Mouse (Mus musculus) heart, embryonic 14.5 days (tissue): ENCODE measurements around the gene Fkbpl. TPM values are rescaled to one million over a fixed set of nuclear protein-coding genes. Genes with fewer than 3 reads are reported as not detected.

Experiments
- ATAC-seq: fragments of 200-750 bp; cut with Nextera tagmentation; 2 replicates; pipeline ENCODE4 v1.8.0; 2017; ENCODE audit warnings: low read depth, moderate TSS enrichment; ENCODE audit not compliant: insufficient number of reproducible peaks, insufficient read depth, low FRiP score
- H3K27ac ChIP-seq, 2 experiments: fragments of 200-500 bp in 1 of 2; fragments of 300-500 bp in 1 of 2; sonication (generic) in 1 of 2; replicated peaks in 1 of 2; 2 replicates each; pipeline ENCODE4 v1.5.1; 2012 to 2014; ENCODE audit warnings: low read depth in 2 of 2, low read length in 2 of 2, control low read depth in 1 of 2, mild to moderate bottlenecking in 1 of 2, mixed read lengths in 1 of 2; ENCODE audit not compliant: control insufficient read depth in 1 of 2, insufficient read depth in 1 of 2
- H3K27me3 ChIP-seq: fragments of 300-500 bp; sonication (generic); 2 replicates; pipeline ENCODE4 v1.6.1; 2014; ENCODE audit warnings: mild to moderate bottlenecking, low read length, control low read depth; ENCODE audit not compliant: control insufficient read depth, insufficient read depth
- H3K36me3 ChIP-seq: fragments of 300-500 bp; sonication (generic); 2 replicates; pipeline ENCODE4 v1.6.1; 2014; ENCODE audit warnings: mild to moderate bottlenecking, control low read depth, low read length, mixed read lengths; ENCODE audit not compliant: control insufficient read depth, insufficient read depth
- H3K4me1 ChIP-seq, 2 experiments: fragments of 200-500 bp in 1 of 2; fragments of 300-500 bp in 1 of 2; sonication (generic) in 1 of 2; 2 replicates each; pipeline ENCODE4 v1.6.1; 2012 to 2014; ENCODE audit warnings: low read length in 2 of 2, control low read depth in 1 of 2, mixed read lengths in 1 of 2; ENCODE audit not compliant: control insufficient read depth in 2 of 2, insufficient read depth in 2 of 2
- H3K4me2 ChIP-seq: fragments of 300-500 bp; sonication (generic); 2 replicates; pipeline ENCODE4 v1.6.1; 2014; ENCODE audit warnings: mild to moderate bottlenecking, low read length
- H3K4me3 ChIP-seq, 2 experiments: fragments of 200-500 bp in 1 of 2; fragments of 300-500 bp in 1 of 2; sonication (generic) in 1 of 2; 2 replicates each; pipeline ENCODE4 v1.5.1; 2012 to 2014; ENCODE audit warnings: low read length in 2 of 2, mild to moderate bottlenecking in 2 of 2, control low read depth in 1 of 2, low read depth in 1 of 2, moderate library complexity in 1 of 2; ENCODE audit not compliant: control insufficient read depth in 1 of 2, insufficient read depth in 1 of 2
- H3K9ac ChIP-seq: fragments of 300-500 bp; sonication (generic); 2 replicates; pipeline ENCODE4 v1.6.1; 2014; ENCODE audit warnings: mild to moderate bottlenecking, low read length
- H3K9me3 ChIP-seq: fragments of 300-500 bp; sonication (generic); 2 replicates; pipeline ENCODE4 v1.6.1; 2016; ENCODE audit warnings: low read length, control low read depth; ENCODE audit not compliant: control insufficient read depth
- WGBS: fragments of 180-500 bp; shearing (Covaris S2); extraction: QIAGEN DNeasy Blood & Tissue Kit; methylation state at CpG from one replicate; pipeline ENCODE4 v1.1.7; 2014; 5-methylcytosine and 5-hydroxymethylcytosine counted together
- polyA plus RNA-seq: library from polyadenylated mRNA; unstranded; fragments of >200 nt; fragmentation: Nextera tagmentation; extraction: Ambion mirVana; gene quantifications from 2 replicates; pipeline ENCODE4 v1.2.1, GENCODE M21; 2014

The Fkbpl gene
- 7.3 and 8.9 TPM in 2 replicates for polyA plus RNA-seq

- H3K4me1 ChIP-seq: peaks cover 10 to 31% of the 10 kb centered on the region in 2 experiments
- H3K4me2 ChIP-seq: peak within 1 kb of the TSS; percentile 69
- H3K27me3 ChIP-seq: no peaks in the 10 kb centered on the region
- H3K36me3 ChIP-seq: peaks cover 9% of the 10 kb centered on the region
- peak within 1 kb of the TSS; percentile 80 for H3K9ac ChIP-seq
- ATAC-seq: peak; percentile 73
- H3K27ac ChIP-seq: peak within 1 kb of the TSS; percentile 67 to 69
- H3K9me3 ChIP-seq: no peaks in the 10 kb centered on the region
- peak within 1 kb of the TSS; percentile 60 to 75 for H3K4me3 ChIP-seq
- WGBS: 2% methylated on average over 16 of the region's 16 CpGs
Observed at GRCm38 (mm10) chr17:34644608-34645007, at the start of gene Fkbpl. Gene Fkbpl, plus strand, starts transcription at chr17:34644764.

- Histone ChIP-seq H3K4me2 (no peak overlapping the region), H3K4me3 (no peak overlapping the region), H3K27me3 (no peaks in the 10 kb centered on the region), H3K4me1 (peaks cover 23 to 42% of the 10 kb centered on the region in 2 experiments), H3K27ac (0 out of 4 replicates have a peak overlapping the region, but pooled peaks of 1 of the 2 experiments have one; percentile 1), H3K36me3 (peaks cover 42% of the 10 kb centered on the region), H3K9me3 (no peaks in the 10 kb centered on the region), H3K9ac (no peak overlapping the region)
- no peak for ATAC-seq
- 70% methylated on average over 8 of the region's 8 CpGs for WGBS
Observed at GRCm38 (mm10) chr17:34596098-34596497, 48.5 kb upstream of the Fkbpl start.

GRCm38 (mm10) chr17:34597566-34598095, 46.9 kb upstream of the Fkbpl start, which contains the start of gene Ager:
Gene Ager, plus strand, starts transcription at chr17:34597862.
- no peaks in the 10 kb centered on the region for H3K9me3 ChIP-seq
- H3K4me2 ChIP-seq: peak within 1 kb of the TSS; percentile 23; the same call in 1 of the 2 replicates
- WGBS: 8% methylated on average over 6 of the region's 6 CpGs
- no peaks in the 10 kb centered on the region for H3K27me3 ChIP-seq
- peaks cover 51% of the 10 kb centered on the region for H3K36me3 ChIP-seq
- H3K4me1 ChIP-seq: peaks cover 17 to 41% of the 10 kb centered on the region in 2 experiments; a peak in 3 of 4 replicates
- no peak for ATAC-seq
- no peak within 1 kb of the TSS for H3K27ac ChIP-seq
- no peak within 1 kb of the TSS for H3K4me3 ChIP-seq
- peak within 1 kb of the TSS; percentile 47; the same call in 1 of the 2 replicates for H3K9ac ChIP-seq

- peaks cover 18 to 28% of the 10 kb centered on the region in 2 experiments for H3K4me1 ChIP-seq
- no peaks in the 10 kb centered on the region for H3K9me3 ChIP-seq
- H3K36me3 ChIP-seq: peaks cover 40% of the 10 kb centered on the region
- H3K27me3 ChIP-seq: no peaks in the 10 kb centered on the region
- ATAC-seq: no peak
- H3K27ac ChIP-seq: no peak overlapping the region
- H3K4me3 ChIP-seq: no peak overlapping the region
- no peak overlapping the region for H3K9ac ChIP-seq
- H3K4me2 ChIP-seq: no peak overlapping the region
- WGBS: 76% methylated on average over 9 of the region's 9 CpGs
Observed at GRCm38 (mm10) chr17:34599891-34600290, 44.7 kb upstream of the Fkbpl start.

GRCm38 (mm10) chr17:34601796-34602195, 42.8 kb upstream of the Fkbpl start:
- H3K9me3 ChIP-seq: no peaks in the 10 kb centered on the region
- peaks cover 22% of the 10 kb centered on the region for H3K36me3 ChIP-seq
- no peak overlapping the region for H3K4me3 ChIP-seq
- H3K4me1 ChIP-seq: peaks cover 25 to 34% of the 10 kb centered on the region in 2 experiments
- H3K9ac ChIP-seq: no peak overlapping the region
- ATAC-seq: no peak
- H3K27me3 ChIP-seq: no peaks in the 10 kb centered on the region
- 83% methylated on average over 12 of the region's 12 CpGs for WGBS
- no peak overlapping the region for H3K27ac ChIP-seq
- H3K4me2 ChIP-seq: no peak overlapping the region

GRCm38 (mm10) chr17:34603375-34604060, 41.0 kb upstream of the Fkbpl start, which contains the start of gene Rnf5:
Gene Rnf5, minus strand, starts transcription at chr17:34603690.
- Histone ChIP-seq H3K4me1 (peaks cover 17 to 36% of the 10 kb centered on the region in 2 experiments), H3K4me2 (peak within 1 kb of the TSS; percentile 94), H3K27me3 (no peaks in the 10 kb centered on the region), H3K9me3 (no peaks in the 10 kb centered on the region), H3K36me3 (peaks cover 22% of the 10 kb centered on the region), H3K27ac (peak within 1 kb of the TSS; percentile 87 to 90), H3K9ac (peak within 1 kb of the TSS; percentile 95), H3K4me3 (peak within 1 kb of the TSS; percentile 90 to 96)
- peak; percentile 92 for ATAC-seq
- WGBS: under 1% methylated on average over 30 of the region's 30 CpGs

- H3K4me3 ChIP-seq: peak within 1 kb of the TSS; percentile 90 to 96
- ATAC-seq: peak; percentile 90
- H3K27me3 ChIP-seq: no peaks in the 10 kb centered on the region
- no peaks in the 10 kb centered on the region for H3K9me3 ChIP-seq
- peak within 1 kb of the TSS; percentile 94 for H3K4me2 ChIP-seq
- H3K27ac ChIP-seq: peak within 1 kb of the TSS; percentile 87 to 90
- peak within 1 kb of the TSS; percentile 95 for H3K9ac ChIP-seq
- H3K36me3 ChIP-seq: peaks cover 22% of the 10 kb centered on the region
- peaks cover 17 to 41% of the 10 kb centered on the region in 2 experiments for H3K4me1 ChIP-seq
- WGBS: under 1% methylated on average over 35 of the region's 35 CpGs
Observed at GRCm38 (mm10) chr17:34604061-34604508, 40.5 kb upstream of the Fkbpl start, which contains the start of gene Agpat1. Gene Agpat1, plus strand, starts transcription at chr17:34604262.
